Mouse (Mus musculus) stomach, postnatal 0 days (tissue): ENCODE measurements at regions not wholly inside any gene's neighbourhood (a gene's known extent, or its start where the extent isn't known, plus 50 kb on each side); places are given as distances from the start of the nearest gene placed in this dataset.

Experiments used
- CTCF ChIP-seq: IDR thresholded peaks from 2 replicates; pipeline ENCODE4 v1.5.1; 2016; ENCODE audit warnings: antibody characterized with exemption, low read depth, mild to moderate bottlenecking, moderate library complexity
- EP300 ChIP-seq: optimal IDR thresholded peaks from 2 replicates; pipeline ENCODE3; 2016; ENCODE audit warnings: antibody characterized with exemption

DNA sequence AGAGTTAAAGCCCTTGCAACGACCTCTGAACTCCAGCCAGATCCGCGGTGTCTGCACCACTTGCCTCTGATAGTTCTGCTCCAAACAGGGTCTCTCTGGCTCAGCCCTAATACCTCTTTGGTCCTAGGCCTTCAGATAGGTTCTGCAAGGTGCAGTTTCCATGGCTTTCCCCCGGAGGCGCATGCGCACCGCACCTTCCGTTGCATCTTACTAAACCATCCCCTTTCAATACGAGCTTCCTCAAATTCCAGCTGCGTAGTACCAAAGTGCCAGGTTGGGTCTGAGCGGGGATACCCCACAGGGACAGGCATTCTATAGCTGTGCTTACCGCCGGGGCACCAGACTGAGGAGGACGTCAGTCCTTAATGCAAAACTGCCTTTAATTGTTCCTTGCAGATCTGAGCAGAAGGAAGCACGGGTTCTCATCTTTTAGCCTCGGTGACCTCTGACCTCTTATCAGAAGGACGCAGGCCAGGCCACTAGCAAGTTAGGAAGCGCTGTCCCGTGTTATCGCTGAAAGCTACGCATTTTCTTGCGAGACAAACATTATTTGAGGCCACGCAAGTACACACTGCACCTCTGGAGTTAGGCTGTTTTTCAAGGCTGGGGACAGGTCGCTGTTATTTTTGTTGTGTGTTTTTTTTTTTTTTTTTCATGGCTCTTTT is 464.6 kb downstream of the Vrk1 start:
- TF ChIP-seq EP300: no peak
- no peak for TF ChIP-seq CTCF
